Mouse (Mus musculus): Measurements from ENCODE around the gene Sema4f. TPM values are rescaled to one million over a fixed set of nuclear protein-coding genes. Genes with fewer than 3 reads are reported as not detected.

Sema4f gene
- 10 to 100 TPM; 19.7 to 22.7 TPM for total RNA-seq (2023)

GRCm38 (mm10) chr6:82939167-82939912 is at the start of gene Sema4f:
Gene Sema4f (minus strand): TSS chr6:82939769.

DNA sequence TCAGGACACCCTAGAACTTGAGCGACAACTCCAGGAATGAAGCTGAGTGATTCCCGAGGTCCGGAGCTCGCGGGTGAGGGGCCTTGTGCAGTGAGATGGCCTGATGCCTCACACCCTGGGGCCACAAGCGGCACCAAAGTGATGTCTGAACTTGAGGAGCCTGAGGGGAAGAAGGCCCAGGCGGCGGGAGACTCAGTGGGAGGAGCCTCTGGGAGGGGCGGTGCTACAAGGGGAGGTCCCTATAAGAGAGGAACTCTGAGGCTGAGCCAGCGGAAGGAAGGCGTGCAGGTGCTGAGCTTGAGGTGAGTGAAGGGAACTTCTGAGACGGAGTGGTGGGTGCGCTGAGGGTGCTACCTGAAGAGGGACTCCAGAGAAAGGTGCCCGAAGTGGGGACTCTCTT is 7.1 kb upstream of the Sema4f start, which contains the start of gene M1ap:
Gene M1ap (plus strand): TSS at position 252 of the 400 bp plus-strand sequence.

Other genes starting within 250 kb of the Sema4f start
- gene Pole4, start 234.4 kb downstream of the Sema4f start, total RNA-seq (2023): 10 to 100 TPM; 21.0 to 28.0 TPM
- 10 to 100 TPM; 74.2 to 77.4 TPM for gene Hk2, start 165.3 kb downstream of the Sema4f start, total RNA-seq (2023)
- 1 to 10 TPM; 2.4 to 4.5 TPM for gene M1ap, start 7.1 kb upstream of the Sema4f start, total RNA-seq (2023)
- gene Dok1, start 93.7 kb upstream of the Sema4f start, total RNA-seq (2023): 10 to 100 TPM; 24.4 to 28.8 TPM
- gene Loxl3, start 94.4 kb upstream of the Sema4f start, total RNA-seq (2023): 1 to 10 TPM; 1.1 to 1.5 TPM
- gene Aup1, start 114.8 kb upstream of the Sema4f start, total RNA-seq (2023): 100 to 1,000 TPM; 190 to 202 TPM
- 10 to 100 TPM; 57.4 to 60.2 TPM for gene Htra2, start 115.5 kb upstream of the Sema4f start, total RNA-seq (2023)
- gene Dqx1, start 118.1 kb upstream of the Sema4f start, total RNA-seq (2023): 1 to 10 TPM; 6.6 to 7.1 TPM
- gene Tlx2, start 130.5 kb upstream of the Sema4f start, total RNA-seq (2023): not detected
- gene Pcgf1, start 138.1 kb upstream of the Sema4f start, total RNA-seq (2023): 10 to 100 TPM; 18.2 to 18.7 TPM
- gene Lbx2, start 146.6 kb upstream of the Sema4f start, total RNA-seq (2023): not detected
- 1 to 10 TPM; 2.8 to 6.6 TPM for gene Ccdc142, start 161.8 kb upstream of the Sema4f start, total RNA-seq (2023)
- 1 to 10 TPM; 5.3 to 6.5 TPM for gene Gm42688, start 161.8 kb upstream of the Sema4f start, total RNA-seq (2023)
- gene Mrpl53, start 169.3 kb upstream of the Sema4f start, total RNA-seq (2023): 10 to 100 TPM; 23.9 to 24.8 TPM
- 10 to 100 TPM; 26.2 to 35.5 TPM for gene Mogs, start 175.7 kb upstream of the Sema4f start, total RNA-seq (2023)
- 10 to 100 TPM; 34.8 to 39.7 TPM for gene Wbp1, start 181.8 kb upstream of the Sema4f start, total RNA-seq (2023)
- 10 to 100 TPM; 17.3 to 17.9 TPM for gene Ino80b, start 185.7 kb upstream of the Sema4f start, total RNA-seq (2023)
- gene Rtkn, start 195.7 kb upstream of the Sema4f start, total RNA-seq (2023): under 1 TPM; 0.33 to 0.66 TPM
- gene Wdr54, start 216.6 kb upstream of the Sema4f start, total RNA-seq (2023): under 1 TPM; 0.18 to 0.64 TPM
- gene 1700003E16Rik, start 216.6 kb upstream of the Sema4f start, total RNA-seq (2023): not detected
- 100 to 1,000 TPM; 129 to 136 TPM for gene Dctn1, start 226.2 kb upstream of the Sema4f start, total RNA-seq (2023)

All from neutrophil, adult 83 days (primary cell).